Mouse (Mus musculus) embryonic facial prominence, embryonic 10.5 days (tissue): ENCODE data around the gene Fbxl5. TPM values are rescaled to one million over a fixed set of nuclear protein-coding genes. Genes with fewer than 3 reads are reported as not detected.

ENCODE experiments used
- DNase-seq: peaks from one replicate; pipeline ENCODE4 v3.0.0-alpha.2; 2017; ENCODE audit warnings: low spot score
- H3K27ac ChIP-seq: fragments of 300-500 bp; sonication (generic); replicated peaks from 2 replicates; pipeline ENCODE4 v1.5.1; 2016; ENCODE audit warnings: mild to moderate bottlenecking
- H3K27me3 ChIP-seq: fragments of 300-500 bp; sonication (generic); replicated peaks from 2 replicates; pipeline ENCODE4 v1.6.1; 2016; ENCODE audit warnings: low read depth, mild to moderate bottlenecking; ENCODE audit not compliant: poor library complexity, severe bottlenecking
- H3K36me3 ChIP-seq: fragments of 300-500 bp; sonication (generic); replicated peaks from 2 replicates; pipeline ENCODE4 v1.6.1; 2016; ENCODE audit warnings: mild to moderate bottlenecking, moderate library complexity
- H3K4me1 ChIP-seq: fragments of 300-500 bp; sonication (generic); 2 replicates; pipeline ENCODE4 v1.6.1; 2016
- H3K4me3 ChIP-seq: fragments of 300-500 bp; sonication (generic); 2 replicates; pipeline ENCODE4 v1.5.1; 2016; ENCODE audit warnings: mild to moderate bottlenecking, moderate library complexity
- H3K9me3 ChIP-seq: fragments of 300-500 bp; sonication (generic); 2 replicates; pipeline ENCODE4 v1.6.1; 2016; ENCODE audit warnings: mild to moderate bottlenecking
- WGBS: fragments of 180-500 bp; shearing (Covaris S2); methylation state at CpG from one replicate; pipeline ENCODE4 v1.1.7; 2016; 5-methylcytosine and 5-hydroxymethylcytosine counted together
- polyA plus RNA-seq: library from polyadenylated mRNA; unstranded; fragments of >200 nt; fragmentation: Nextera tagmentation; extraction: Ambion mirVana; gene quantifications from 2 replicates; pipeline ENCODE4 v1.2.1, GENCODE M21; 2016

The Fbxl5 gene
- polyA plus RNA-seq: 52.3 and 52.7 TPM in 2 replicates

- peaks cover 8% of the 10 kb centered on the region for H3K4me1 ChIP-seq
- DNase-seq: no peak
- H3K4me3 ChIP-seq: no peak within 1 kb of the TSS
- H3K36me3 ChIP-seq: no peaks in the 10 kb centered on the region
- H3K27ac ChIP-seq: no peak within 1 kb of the TSS
- H3K27me3 ChIP-seq: no peaks in the 10 kb centered on the region
- no peaks in the 10 kb centered on the region for H3K9me3 ChIP-seq
- 84% methylated on average over 19 of the region's 19 CpGs for WGBS
Measured at GRCm38 (mm10) chr5:43821538-43821937, at the start of gene Fbxl5. Fbxl5 (minus strand) TSS chr5:43821638.

- 2% methylated on average over 28 of the region's 28 CpGs for WGBS
- H3K27me3 ChIP-seq: peaks cover 11% of the 10 kb centered on the region
- H3K27ac ChIP-seq: peak overlapping the region; percentile 79
- peak overlapping the region; percentile 59 for H3K4me3 ChIP-seq
- no peaks in the 10 kb centered on the region for H3K36me3 ChIP-seq
- DNase-seq: peak; percentile 63
- H3K9me3 ChIP-seq: no peaks in the 10 kb centered on the region
- peaks cover 14% of the 10 kb centered on the region for H3K4me1 ChIP-seq
Measured at GRCm38 (mm10) chr5:43868711-43869600, 47.5 kb upstream of the Fbxl5 start.

GRCm38 (mm10) chr5:43868253-43868652 lies 46.8 kb upstream of the Fbxl5 start, which contains the start of gene Cd38:
Cd38 (plus strand) TSS chr5:43868553.
- H3K4me1 ChIP-seq: peaks cover 14% of the 10 kb centered on the region
- peak within 1 kb of the TSS; percentile 59 for H3K4me3 ChIP-seq
- peak within 1 kb of the TSS; percentile 79 for H3K27ac ChIP-seq
- DNase-seq: no peak
- H3K36me3 ChIP-seq: no peaks in the 10 kb centered on the region
- H3K9me3 ChIP-seq: no peaks in the 10 kb centered on the region
- H3K27me3 ChIP-seq: peaks cover 11% of the 10 kb centered on the region

- H3K36me3 ChIP-seq: no peaks in the 10 kb centered on the region
- H3K4me3 ChIP-seq: no peak overlapping the region
- H3K27ac ChIP-seq: no peak overlapping the region
- H3K9me3 ChIP-seq: no peaks in the 10 kb centered on the region
- peaks cover 14% of the 10 kb centered on the region for H3K4me1 ChIP-seq
- peaks cover 11% of the 10 kb centered on the region for H3K27me3 ChIP-seq
- no peak for DNase-seq
- 83% methylated on average over 2 of the region's 2 CpGs for WGBS
Measured at GRCm38 (mm10) chr5:43865316-43865715, 43.9 kb upstream of the Fbxl5 start.

- H3K27me3 ChIP-seq: peaks cover 11% of the 10 kb centered on the region
- no peaks in the 10 kb centered on the region for H3K36me3 ChIP-seq
- no peak for DNase-seq
- H3K4me1 ChIP-seq: peaks cover 3% of the 10 kb centered on the region
- H3K4me3 ChIP-seq: no peak overlapping the region
- 79% methylated on average over 6 of the region's 6 CpGs for WGBS
- H3K27ac ChIP-seq: no peak overlapping the region
- no peaks in the 10 kb centered on the region for H3K9me3 ChIP-seq
Measured at GRCm38 (mm10) chr5:43863642-43864041, 42.2 kb upstream of the Fbxl5 start.

- Histone ChIP-seq H3K4me1 (no peaks in the 10 kb centered on the region), H3K27me3 (no peaks in the 10 kb centered on the region), H3K9me3 (no peaks in the 10 kb centered on the region; the same call in 1 of the 2 replicates), H3K27ac (no peak overlapping the region), H3K36me3 (no peaks in the 10 kb centered on the region), H3K4me3 (no peak overlapping the region)
- WGBS: 72% methylated on average over 5 of the region's 5 CpGs
- DNase-seq: no peak
Measured at GRCm38 (mm10) chr5:43860670-43861431, 39.4 kb upstream of the Fbxl5 start.

GRCm38 (mm10) chr5:43860096-43860495 lies 38.7 kb upstream of the Fbxl5 start:
- Histone ChIP-seq H3K36me3 (no peaks in the 10 kb centered on the region), H3K9me3 (no peaks in the 10 kb centered on the region; the same call in 1 of the 2 replicates), H3K27ac (no peak overlapping the region), H3K4me1 (no peaks in the 10 kb centered on the region), H3K27me3 (no peaks in the 10 kb centered on the region), H3K4me3 (no peak overlapping the region)
- WGBS: 90% methylated on average over 5 of the region's 5 CpGs
- DNase-seq: no peak

- Histone ChIP-seq H3K4me1 (no peaks in the 10 kb centered on the region), H3K36me3 (no peaks in the 10 kb centered on the region), H3K9me3 (no peaks in the 10 kb centered on the region; the same call in 1 of the 2 replicates), H3K27me3 (no peaks in the 10 kb centered on the region), H3K27ac (no peak overlapping the region), H3K4me3 (no peak overlapping the region)
- no peak for DNase-seq
- WGBS: 88% methylated on average over 8 of the region's 8 CpGs
Measured at GRCm38 (mm10) chr5:43859663-43860062, 38.2 kb upstream of the Fbxl5 start.

- WGBS: 86% methylated on average over 2 of the region's 2 CpGs
- no peaks in the 10 kb centered on the region; the same call in 1 of the 2 replicates for H3K9me3 ChIP-seq
- no peaks in the 10 kb centered on the region for H3K27me3 ChIP-seq
- H3K27ac ChIP-seq: no peak overlapping the region
- no peaks in the 10 kb centered on the region for H3K4me1 ChIP-seq
- H3K4me3 ChIP-seq: no peak overlapping the region
- DNase-seq: no peak
- no peaks in the 10 kb centered on the region for H3K36me3 ChIP-seq
Measured at GRCm38 (mm10) chr5:43855769-43856168, 34.3 kb upstream of the Fbxl5 start.

GRCm38 (mm10) chr5:43853868-43854488 lies 32.5 kb upstream of the Fbxl5 start:
- no peak for DNase-seq
- H3K27ac ChIP-seq: no peak overlapping the region
- no peaks in the 10 kb centered on the region; the same call in 1 of the 2 replicates for H3K9me3 ChIP-seq
- no peaks in the 10 kb centered on the region for H3K4me1 ChIP-seq
- no peak overlapping the region for H3K4me3 ChIP-seq
- no peaks in the 10 kb centered on the region for H3K27me3 ChIP-seq
- H3K36me3 ChIP-seq: no peaks in the 10 kb centered on the region
- WGBS: 83% methylated on average over 7 of the region's 7 CpGs

- no peak for DNase-seq
- no peak overlapping the region for H3K27ac ChIP-seq
- H3K27me3 ChIP-seq: no peaks in the 10 kb centered on the region
- WGBS: 81% methylated on average over 11 of the region's 11 CpGs
- H3K9me3 ChIP-seq: no peaks in the 10 kb centered on the region; the same call in 1 of the 2 replicates
- H3K4me1 ChIP-seq: no peaks in the 10 kb centered on the region
- H3K36me3 ChIP-seq: no peaks in the 10 kb centered on the region
- H3K4me3 ChIP-seq: no peak overlapping the region
Measured at GRCm38 (mm10) chr5:43853096-43853867, 31.8 kb upstream of the Fbxl5 start.

GRCm38 (mm10) chr5:43848275-43848674 lies 26.8 kb upstream of the Fbxl5 start:
- H3K36me3 ChIP-seq: no peaks in the 10 kb centered on the region
- 0 out of 2 replicates have a peak, but pooled peaks cover 4% of the 10 kb centered on the region for H3K9me3 ChIP-seq
- WGBS: 84% methylated on average over 3 of the region's 3 CpGs
- peaks cover 12% of the 10 kb centered on the region for H3K4me1 ChIP-seq
- DNase-seq: no peak
- no peak overlapping the region for H3K27ac ChIP-seq
- no peak overlapping the region for H3K4me3 ChIP-seq
- no peaks in the 10 kb centered on the region for H3K27me3 ChIP-seq
